Mouse (Mus musculus) bone marrow macrophage, adult 2 months (primary cell): Measurements from ENCODE around the gene Serpina5.

Source experiments
- CTCF ChIP-seq: IDR thresholded peaks from 2 replicates; pipeline ENCODE4 v1.5.1; 2012; ENCODE audit warnings: low read depth, mild to moderate bottlenecking, low read length, moderate library complexity
- POLR2A ChIP-seq: IDR thresholded peaks from 2 replicates; pipeline ENCODE4 v1.6.1; 2012; ENCODE audit warnings: mild to moderate bottlenecking, low read depth, low read length, borderline replicate concordance

- TF ChIP-seq CTCF: no peak
- TF ChIP-seq POLR2A: no peak
These were observed 41.5 kb downstream of the Serpina5 start for GRCm38 (mm10) chr12:104142427-104142826.
